Mouse (Mus musculus) heart, adult 8-10 months (tissue): ENCODE data around the gene Pip5k1a. TPM values are rescaled to one million over a fixed set of nuclear protein-coding genes. Genes with fewer than 3 reads are reported as not detected.

ENCODE experiments used
- microRNA-seq: library from miRNA; unstranded; fragments of <30 nt; microRNA quantifications from one replicate; pipeline ENCODE4 v1.2.0, GENCODE M21; 2022
- total RNA-seq, 4 experiments: library from RNA; stranded (reverse); gene quantifications; 2 replicates each; pipeline ENCODE4 v1.2.4; 2022

The Pip5k1a gene
- total RNA-seq, 4 experiments from 2014 or later = 15.4 to 17.4 (median 16.5) TPM

Small RNA genes lying within 50 kb of the gene (microRNA-seq; reads per million reads assigned to microRNA genes)
- gene Mir8099-1 = not detected

Other genes with a start within 250 kb of the Pip5k1a start
- 100 to 1,000 TPM; 186 to 247 (median 204) TPM for gene Psmb4, start 220.0 kb downstream of the Pip5k1a start, total RNA-seq
- 100 to 1,000 TPM; 118 to 153 (median 121) TPM for gene Selenbp1, start 173.9 kb downstream of the Pip5k1a start, total RNA-seq
- 10 to 100 TPM in 2 of 4 experiments, 1 to 10 TPM in 2; 5.8 to 14.5 (median 8.7) TPM for gene Rfx5, start 152.9 kb downstream of the Pip5k1a start, total RNA-seq
- gene Pi4kb, start 132.2 kb downstream of the Pip5k1a start, total RNA-seq = 10 to 100 TPM; 26.4 to 29.4 (median 28.3) TPM
- gene Zfp687, start 91.5 kb downstream of the Pip5k1a start, total RNA-seq = 10 to 100 TPM in 3 of 4 experiments, 1 to 10 TPM in 1; 10.0 to 16.2 (median 12.6) TPM
- gene Psmd4, start 64.3 kb downstream of the Pip5k1a start, total RNA-seq = 100 to 1,000 TPM; 124 to 149 (median 127) TPM
- gene Vps72, start 4.1 kb upstream of the Pip5k1a start, total RNA-seq = 10 to 100 TPM; 27.9 to 35.3 (median 32.0) TPM
- gene Tmod4, start 17.5 kb upstream of the Pip5k1a start, total RNA-seq = 10 to 100 TPM; 35.7 to 43.4 (median 39.0) TPM
- 10 to 100 TPM; 29.0 to 39.4 (median 33.2) TPM for gene Scnm1, start 27.1 kb upstream of the Pip5k1a start, total RNA-seq
- 1 to 10 TPM; 4.8 to 5.4 (median 5.0) TPM for gene Lysmd1, start 27.2 kb upstream of the Pip5k1a start, total RNA-seq
- 1 to 10 TPM in 3 of 4 experiments, under 1 TPM in 1; 0.62 to 1.9 (median 1.5) TPM for gene Tnfaip8l2, start 35.4 kb upstream of the Pip5k1a start, total RNA-seq
- gene Sema6c, start 53.5 kb upstream of the Pip5k1a start, total RNA-seq = 1 to 10 TPM; 2.6 to 8.1 (median 5.5) TPM
- gene Gabpb2, start 111.0 kb upstream of the Pip5k1a start, total RNA-seq = 10 to 100 TPM; 12.2 to 13.9 (median 13.2) TPM
- 10 to 100 TPM; 17.0 to 22.8 (median 20.4) TPM for gene Cdc42se1, start 121.8 kb upstream of the Pip5k1a start, total RNA-seq
- 10 to 100 TPM in 2 of 4 experiments, 1 to 10 TPM in 2; 5.5 to 11.3 (median 9.5) TPM for gene Mllt11, start 125.2 kb upstream of the Pip5k1a start, total RNA-seq
- not detected for gene Gm128, start 134.7 kb upstream of the Pip5k1a start, total RNA-seq
- not detected for gene Bnipl, start 144.3 kb upstream of the Pip5k1a start, total RNA-seq
- 10 to 100 TPM; 19.5 to 23.8 (median 21.3) TPM for gene Mindy1, start 174.4 kb upstream of the Pip5k1a start, total RNA-seq
- 10 to 100 TPM; 26.3 to 27.9 (median 27.2) TPM for gene Prune1, start 175.1 kb upstream of the Pip5k1a start, total RNA-seq
- 1 to 10 TPM in 1 of 4 experiments, under 1 TPM in 2, not detected in 1; 0.52 to 1.5 (median 0.66) TPM for gene Anxa9, start 200.2 kb upstream of the Pip5k1a start, total RNA-seq
- 10 to 100 TPM; 30.6 to 35.5 (median 33.4) TPM for gene Cers2, start 207.9 kb upstream of the Pip5k1a start, total RNA-seq